Comparison of ENCODE assay signal across 28 mouse cellular contexts in the genomic region with DNA sequence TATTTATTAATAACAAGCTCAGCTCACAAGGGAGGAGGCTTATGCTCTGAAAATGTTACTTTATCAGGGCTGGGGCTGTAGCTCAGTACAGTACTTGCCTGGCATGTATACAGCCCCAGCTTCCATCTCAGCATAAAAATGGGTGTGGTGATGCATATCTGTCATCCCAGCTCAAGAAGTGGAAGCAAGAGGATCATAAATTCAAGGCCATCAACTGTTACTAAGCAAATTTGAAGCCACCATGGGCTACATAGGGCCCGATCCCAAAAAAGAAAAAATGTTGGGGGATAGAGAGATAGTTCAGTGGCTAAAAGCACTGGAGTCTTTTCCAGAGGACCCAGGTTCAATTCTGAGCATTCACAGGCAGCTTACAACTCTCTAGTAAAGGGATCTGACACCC.
"Had no signal": no experiment of that assay in that cellular context is flagged by ENCODE, and none has a peak within 500 bp of the region (broad histone marks: within the 10 kb centered on the region; RNA-seq: fewer than 3 reads in every experiment).

No protein-coding gene starts in this region.

- H3K27ac ChIP-seq: embryonic facial prominence, embryonic 10.5 days; embryonic facial prominence, embryonic 12.5 days; embryonic facial prominence, embryonic 13.5 days; embryonic facial prominence, embryonic 15.5 days; forebrain, embryonic 10.5 days; forebrain, embryonic 12.5 days; forebrain, embryonic 13.5 days; forebrain, embryonic 15.5 days; gastrocnemius, adult 2 months; heart, adult 2 months had no signal

- DNase-seq: cerebellum, adult 8-10 months; cerebellum, adult 9-10 months; cerebellum, adult 9-11 months; cerebellum, postnatal 10 days; cerebellum, postnatal 14 days; cerebellum, postnatal 25 days; cerebellum, postnatal 36 days; embryo, embryonic 11 days; forebrain, postnatal 0 days; gastrocnemius, adult 2 months; gastrocnemius, postnatal 10 days; gastrocnemius, postnatal 14 days; gastrocnemius, postnatal 25 days; gastrocnemius, postnatal 36 days; heart, adult 11 months; heart, adult 18-20 months; heart, adult 2 months had no signal

- H3K4me2 ChIP-seq: embryonic facial prominence, embryonic 12.5 days; embryonic facial prominence, embryonic 13.5 days; embryonic facial prominence, embryonic 15.5 days; forebrain, embryonic 12.5 days; forebrain, embryonic 13.5 days; forebrain, embryonic 15.5 days had no signal

- H3K27me3 ChIP-seq: embryonic facial prominence, embryonic 12.5 days; embryonic facial prominence, embryonic 13.5 days; embryonic facial prominence, embryonic 15.5 days; forebrain, embryonic 12.5 days; forebrain, embryonic 13.5 days; forebrain, embryonic 15.5 days had no signal

- H3K4me3 ChIP-seq: embryonic facial prominence, embryonic 10.5 days; embryonic facial prominence, embryonic 12.5 days; embryonic facial prominence, embryonic 13.5 days; embryonic facial prominence, embryonic 15.5 days; erythroblast, embryonic 14.5 days; forebrain, embryonic 10.5 days; forebrain, embryonic 12.5 days; forebrain, embryonic 13.5 days; forebrain, embryonic 15.5 days; gastrocnemius, adult 2 months; heart, adult 2 months had no signal

- H3K9ac ChIP-seq: embryonic facial prominence, embryonic 12.5 days; embryonic facial prominence, embryonic 13.5 days; embryonic facial prominence, embryonic 15.5 days; forebrain, embryonic 12.5 days; forebrain, embryonic 13.5 days; forebrain, embryonic 15.5 days; forebrain, postnatal 0 days had no signal

- H3K4me1 ChIP-seq: embryonic facial prominence, embryonic 10.5 days; embryonic facial prominence, embryonic 12.5 days; embryonic facial prominence, embryonic 13.5 days; embryonic facial prominence, embryonic 15.5 days; forebrain, embryonic 10.5 days; forebrain, embryonic 12.5 days; forebrain, embryonic 13.5 days; forebrain, embryonic 15.5 days had no signal

- ATAC-seq: forebrain, embryonic 13.5 days; forebrain, embryonic 14.5 days; forebrain, embryonic 15.5 days; forebrain, embryonic 16.5 days; forebrain, postnatal 0 days had no signal

- H3K9me3 ChIP-seq: embryonic facial prominence, embryonic 10.5 days; embryonic facial prominence, embryonic 12.5 days; embryonic facial prominence, embryonic 13.5 days; embryonic facial prominence, embryonic 15.5 days; forebrain, embryonic 10.5 days; forebrain, embryonic 12.5 days; forebrain, embryonic 13.5 days; forebrain, embryonic 15.5 days had no signal
